Mouse (Mus musculus) kidney, adult 2 months (tissue): ENCODE measurements around the gene Timm29. TPM values are rescaled to one million over a fixed set of nuclear protein-coding genes. Genes with fewer than 3 reads are reported as not detected.
A peak's percentile ranks its signal among the peaks of the same experiment; 100 is the strongest.

Experiments used
- DNase-seq: peaks from one replicate; pipeline ENCODE4 v3.0.0; 2021
- H3K27ac ChIP-seq: fragments of 200-500 bp; 2 replicates; pipeline ENCODE4 v1.5.1; 2012; ENCODE audit warnings: low read depth, low read length, control low read depth, inconsistent platforms; ENCODE audit not compliant: insufficient read depth
- H3K27me3 ChIP-seq: fragments of 200-500 bp; replicated peaks from 2 replicates; pipeline ENCODE4 v1.6.1; 2012; ENCODE audit warnings: mild to moderate bottlenecking, moderate library complexity, low read length, inconsistent platforms; ENCODE audit not compliant: control insufficient read depth, insufficient read depth
- H3K36me3 ChIP-seq: fragments of 200-500 bp; 2 replicates; pipeline ENCODE4 v1.6.1; 2012; ENCODE audit warnings: mild to moderate bottlenecking, moderate library complexity, low read length, inconsistent platforms; ENCODE audit not compliant: control insufficient read depth, insufficient read depth
- H3K4me1 ChIP-seq: fragments of 200-500 bp; 2 replicates; pipeline ENCODE4 v1.6.1; 2011; ENCODE audit warnings: low read length; ENCODE audit not compliant: control insufficient read depth, insufficient read depth
- H3K4me3 ChIP-seq: fragments of 200-500 bp; 2 replicates; pipeline ENCODE4 v1.5.1; 2011; ENCODE audit warnings: mild to moderate bottlenecking, low read depth, low read length, control low read depth; ENCODE audit not compliant: insufficient read depth
- CTCF ChIP-seq: fragments of 200-500 bp; conservative IDR thresholded peaks from 2 replicates; pipeline ENCODE4 v1.5.1; 2011; ENCODE audit warnings: low read depth, mild to moderate bottlenecking, control low read depth, low read length, moderate library complexity, mixed read lengths; ENCODE audit not compliant: insufficient read depth, insufficient read length
- POLR2A ChIP-seq: fragments of 200-500 bp; IDR thresholded peaks from one replicate; pipeline ENCODE4 v1.6.1; 2011; ENCODE audit warnings: low read depth, low read length, control low read depth
- WGBS: fragments of 180-500 bp; shearing (Covaris S2); methylation state at CpG from one replicate; pipeline ENCODE4 v1.1.7; 2018; 5-methylcytosine and 5-hydroxymethylcytosine counted together
- polyA plus RNA-seq: library from polyadenylated mRNA; depleted of rRNA; stranded (reverse); fragments of >200 nt; gene quantifications from 2 replicates; pipeline ENCODE4 v1.2.3, GENCODE M21; 2012

Gene Timm29
- polyA plus RNA-seq, 1 experiment: 34.0 TPM

GRCm38 (mm10) chr9:21578226-21578625, 14.3 kb upstream of the Timm29 start:
- TF ChIP-seq POLR2A: no peak
- TF ChIP-seq CTCF: no peak
- WGBS: 77% methylated on average over 3 of the region's 3 CpGs
- no peaks in the 10 kb centered on the region; the same call in 1 of the 2 replicates for H3K36me3 ChIP-seq
- no peak for DNase-seq
- no peak overlapping the region for H3K4me3 ChIP-seq
- no peaks in the 10 kb centered on the region for H3K27me3 ChIP-seq
- no peaks in the 10 kb centered on the region for H3K4me1 ChIP-seq
- no peak overlapping the region for H3K27ac ChIP-seq

- no peaks in the 10 kb centered on the region for H3K4me1 ChIP-seq
- H3K36me3 ChIP-seq: no peaks in the 10 kb centered on the region; the same call in 1 of the 2 replicates
- H3K4me3 ChIP-seq: no peak overlapping the region
- no peaks in the 10 kb centered on the region for H3K27me3 ChIP-seq
- 77% methylated on average over 1 of the region's 1 CpGs for whole genome bisulfite sequencing
- DNase-seq: no peak
- TF ChIP-seq CTCF (no peak), POLR2A (no peak)
- no peak overlapping the region for H3K27ac ChIP-seq
These were observed 7.1 kb upstream of the Timm29 start for GRCm38 (mm10) chr9:21585401-21585800.

- WGBS: 80% methylated on average over 23 of the region's 23 CpGs
- TF ChIP-seq CTCF (no peak), POLR2A (no peak)
- Histone ChIP-seq H3K4me3 (no peak overlapping the region), H3K27me3 (no peaks in the 10 kb centered on the region), H3K4me1 (peaks cover 3% of the 10 kb centered on the region; the same call in 1 of the 2 replicates), H3K27ac (no peak overlapping the region), H3K36me3 (no peaks in the 10 kb centered on the region)
- DNase-seq: no peak
These were observed 4.7 kb upstream of the Timm29 start for GRCm38 (mm10) chr9:21587678-21588349.

GRCm38 (mm10) chr9:21588350-21588749, 4.2 kb upstream of the Timm29 start:
- H3K27ac ChIP-seq: no peak overlapping the region
- H3K36me3 ChIP-seq: no peaks in the 10 kb centered on the region
- H3K27me3 ChIP-seq: no peaks in the 10 kb centered on the region
- TF ChIP-seq POLR2A: no peak
- TF ChIP-seq CTCF: no peak
- peak; percentile 17 for DNase-seq
- WGBS: 69% methylated on average over 8 of the region's 8 CpGs
- no peak overlapping the region for H3K4me3 ChIP-seq
- peaks cover 3% of the 10 kb centered on the region; the same call in 1 of the 2 replicates for H3K4me1 ChIP-seq

- Histone ChIP-seq H3K4me1 (peaks cover 6% of the 10 kb centered on the region; the same call in 1 of the 2 replicates), H3K27ac (no peak overlapping the region), H3K27me3 (no peaks in the 10 kb centered on the region), H3K36me3 (no peaks in the 10 kb centered on the region), H3K4me3 (no peak overlapping the region)
- no peak for DNase-seq
- TF ChIP-seq CTCF: no peak
- no peak for TF ChIP-seq POLR2A
- WGBS: 88% methylated on average over 5 of the region's 5 CpGs
These were observed 3.0 kb upstream of the Timm29 start for GRCm38 (mm10) chr9:21589538-21589937.

GRCm38 (mm10) chr9:21591127-21591830, 1.2 kb upstream of the Timm29 start:
- TF ChIP-seq POLR2A (no peak), CTCF (no peak)
- Histone ChIP-seq H3K27ac (no peak overlapping the region), H3K36me3 (no peaks in the 10 kb centered on the region), H3K4me3 (no peak overlapping the region), H3K4me1 (peaks cover 6% of the 10 kb centered on the region; the same call in 1 of the 2 replicates), H3K27me3 (no peaks in the 10 kb centered on the region)
- DNase-seq: no peak
- 72% methylated on average over 6 of the region's 6 CpGs for WGBS
